Mouse (Mus musculus) lung, postnatal 0 days (tissue): ENCODE measurements around the gene Sncg.

ENCODE experiments used
- CTCF ChIP-seq: IDR thresholded peaks from 2 replicates; pipeline ENCODE4 v1.5.1; 2016; ENCODE audit warnings: antibody characterized with exemption, mild to moderate bottlenecking
- EP300 ChIP-seq: IDR thresholded peaks from 2 replicates; pipeline ENCODE4 v1.6.1; 2016; ENCODE audit warnings: antibody characterized with exemption, mild to moderate bottlenecking, control low read depth

- TF ChIP-seq CTCF: no peak
- no peak for TF ChIP-seq EP300
Observed at GRCm38 (mm10) chr14:34402871-34403270, 28.3 kb upstream of the Sncg start.
